Mouse (Mus musculus) brain, adult 2 months (tissue): ENCODE measurements at regions not wholly inside any gene's neighbourhood (a gene's known extent, or its start where the extent isn't known, plus 50 kb on each side); places are given as distances from the start of the nearest gene placed in this dataset.

ENCODE experiments used
- DNase-seq: peaks from one replicate; pipeline ENCODE4 v3.0.0; 2011; ENCODE audit warnings: low read depth, low spot score

GRCm38 (mm10) chr12:118659240-118660120 is 186.6 kb upstream of the Sp8 start:
- DNase-seq: peak; percentile 8

- DNase-seq: no peak
Observed at GRCm38 (mm10) chr12:118650483-118651160, 195.5 kb upstream of the Sp8 start.

- DNase-seq: no peak
Observed at GRCm38 (mm10) chr12:118649323-118649973, 196.7 kb upstream of the Sp8 start.

DNA sequence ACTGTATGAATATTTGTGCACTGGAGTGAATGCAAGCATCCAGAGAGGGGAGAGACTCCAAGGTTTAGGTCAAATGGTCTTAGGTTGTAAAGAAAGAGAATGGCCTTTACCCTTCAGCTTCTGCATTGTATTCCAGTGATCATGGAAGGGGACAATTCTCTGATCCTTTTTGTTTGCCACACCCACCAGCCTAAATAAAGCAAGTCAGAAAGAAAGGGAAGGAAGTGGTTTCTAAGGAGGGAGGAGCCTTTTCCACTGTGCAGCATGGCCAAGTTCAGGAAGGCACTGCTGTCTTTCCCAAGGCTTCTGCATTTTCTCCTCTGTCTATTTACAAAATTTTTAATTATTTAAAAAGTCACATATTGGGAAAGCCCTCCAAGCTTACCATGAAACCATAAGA is 197.5 kb upstream of the Sp8 start:
- DNase-seq: no peak

- DNase-seq: no peak
Observed at GRCm38 (mm10) chr12:118647270-118648042, 198.7 kb upstream of the Sp8 start.

GRCm38 (mm10) chr12:118640925-118641324 is 205.2 kb upstream of the Sp8 start:
- DNase-seq: no peak

DNA sequence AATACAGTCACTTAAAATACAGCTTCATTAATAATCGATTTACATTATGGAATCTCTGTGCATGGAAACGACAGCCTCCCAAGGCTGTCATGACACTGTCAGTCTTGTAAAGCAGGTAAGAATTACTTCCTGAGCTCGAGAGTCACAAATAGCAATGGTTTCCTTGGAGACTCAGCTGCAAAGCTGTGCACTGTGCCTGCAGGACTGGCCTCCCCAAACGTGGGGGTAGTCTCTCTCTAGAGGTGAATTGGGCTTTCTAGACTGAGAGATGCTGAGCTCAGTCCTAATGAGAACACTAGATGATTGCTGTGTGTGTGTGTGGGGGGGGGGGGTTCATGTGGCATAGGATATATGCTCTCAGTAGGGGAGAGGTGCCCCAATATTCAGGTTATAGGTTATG is 208.9 kb upstream of the Sp8 start:
- DNase-seq: peak; percentile 28

GRCm38 (mm10) chr12:118635456-118635855 is 210.7 kb upstream of the Sp8 start:
- DNase-seq: no peak

DNA sequence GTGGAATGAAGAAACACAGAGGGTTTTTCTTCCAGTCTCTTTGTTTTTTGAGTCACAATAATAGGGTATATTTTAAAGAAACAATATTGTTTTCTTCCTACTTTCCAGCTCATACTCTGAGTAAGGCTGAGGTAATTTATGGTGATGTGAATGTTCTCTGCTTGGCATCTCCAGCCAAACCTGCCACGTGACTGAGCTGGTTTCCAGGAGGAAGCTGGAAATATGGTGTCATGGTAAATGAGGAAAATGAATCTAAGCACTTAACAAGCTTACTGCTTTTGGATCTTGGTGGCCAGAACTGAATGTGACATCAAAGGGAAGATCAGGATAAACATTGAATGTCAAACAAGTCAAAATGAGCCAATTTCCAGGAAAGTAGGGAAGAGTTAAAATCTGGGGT is 215.8 kb upstream of the Sp8 start:
- no peak for DNase-seq

- DNase-seq: no peak
Observed at GRCm38 (mm10) chr12:118621697-118622485, 224.2 kb upstream of the Sp8 start.

- peak; percentile 3 for DNase-seq
Observed at GRCm38 (mm10) chr12:118620847-118621636, 225.1 kb upstream of the Sp8 start.

GRCm38 (mm10) chr12:118597015-118597414 is 249.1 kb upstream of the Sp8 start:
- no peak for DNase-seq

- DNase-seq: no peak
Observed at GRCm38 (mm10) chr12:118594781-118595574, 251.2 kb upstream of the Sp8 start.

- peak; percentile 47 for DNase-seq
Observed at GRCm38 (mm10) chr12:118583829-118584628, 262.1 kb upstream of the Sp8 start.

- DNase-seq: peak; percentile 42
Observed at GRCm38 (mm10) chr12:118569811-118570210, 268.6 kb upstream of the Sp4 start.

GRCm38 (mm10) chr12:118566681-118567080 is 265.4 kb upstream of the Sp4 start:
- DNase-seq: no peak

DNA sequence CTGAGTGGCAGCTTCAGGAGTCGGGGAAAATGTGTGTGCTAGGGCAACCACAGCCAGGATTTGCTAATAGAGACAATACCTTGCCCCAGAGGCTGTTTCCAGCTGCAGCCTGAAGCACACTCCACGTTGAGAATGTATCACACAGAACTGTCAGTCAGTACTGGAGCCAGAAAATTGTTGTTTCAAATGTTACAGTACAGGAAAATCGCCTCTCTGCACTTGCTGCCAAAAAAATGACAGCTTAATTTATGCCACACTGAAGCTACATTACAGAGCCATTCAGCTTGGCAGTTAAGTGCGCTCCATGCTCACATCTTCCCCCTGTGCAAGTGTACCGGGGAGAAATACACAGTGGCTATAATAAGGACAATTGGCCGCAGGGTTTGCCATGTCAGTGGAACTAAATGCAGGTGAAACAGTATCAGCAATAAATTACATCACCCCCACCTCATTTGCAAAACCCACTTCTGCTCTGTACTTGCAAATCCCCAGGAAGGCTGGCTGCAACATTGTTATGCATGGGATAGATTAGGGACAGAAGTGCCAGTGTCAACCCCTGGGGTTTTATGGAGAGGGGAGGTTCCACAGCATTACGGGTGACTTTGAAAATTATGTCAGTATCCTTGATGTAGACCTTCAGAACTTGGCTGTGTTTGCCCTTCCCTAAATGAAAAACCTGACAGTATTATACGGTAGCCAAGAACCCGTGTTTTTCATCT is 263.3 kb upstream of the Sp4 start:
- DNase-seq: peak; percentile 31

- DNase-seq: no peak
Observed at GRCm38 (mm10) chr12:118562226-118562625, 261.0 kb upstream of the Sp4 start.
